Mouse (Mus musculus) liver (tissue): ENCODE measurements around the gene Pcgf3.

ENCODE experiments used
- DNase-seq: peaks from one replicate; pipeline ENCODE4 v3.0.0-alpha.2; 2020; ENCODE audit warnings: mixed read lengths

Gene Pcgf3

GRCm38 (mm10) chr5:108461082-108462065 lies at the start of gene Pcgf3:
Pcgf3 (plus strand) TSS chr5:108461232.
- peak; percentile 99 for DNase-seq

- DNase-seq, result no peak
These were observed 46.3 kb upstream of the Pcgf3 start for GRCm38 (mm10) chr5:108414711-108415110.

- DNase-seq, result no peak
These were observed 38.3 kb upstream of the Pcgf3 start for GRCm38 (mm10) chr5:108422741-108423140.

- DNase-seq, result no peak
These were observed 37.6 kb upstream of the Pcgf3 start for GRCm38 (mm10) chr5:108423427-108423826.

- peak; percentile 57 for DNase-seq
These were observed 33.8 kb upstream of the Pcgf3 start for GRCm38 (mm10) chr5:108427186-108427585.

GRCm38 (mm10) chr5:108431196-108431595 lies 29.8 kb upstream of the Pcgf3 start:
- DNase-seq, result no peak

- peak; percentile 93 for DNase-seq
These were observed 27.0 kb upstream of the Pcgf3 start, which contains the start of gene Atp5k for GRCm38 (mm10) chr5:108433804-108434587. Atp5k (minus strand) TSS chr5:108434448.

- no peak for DNase-seq
These were observed 24.9 kb upstream of the Pcgf3 start for GRCm38 (mm10) chr5:108436101-108436500.

GRCm38 (mm10) chr5:108446973-108447372 lies 14.1 kb upstream of the Pcgf3 start:
- no peak for DNase-seq

- DNase-seq, result no peak
These were observed 13.2 kb upstream of the Pcgf3 start for GRCm38 (mm10) chr5:108447857-108448256.

GRCm38 (mm10) chr5:108448785-108449668 lies 12.0 kb upstream of the Pcgf3 start, which contains the start of gene Mfsd7a:
Mfsd7a (minus strand) TSS chr5:108448891.
- DNase-seq, result peak; percentile 75

GRCm38 (mm10) chr5:108450837-108451540 lies 10.0 kb upstream of the Pcgf3 start:
- no peak for DNase-seq

- DNase-seq, result no peak
These were observed 9.4 kb upstream of the Pcgf3 start for GRCm38 (mm10) chr5:108451611-108452010.

GRCm38 (mm10) chr5:108452422-108452821 lies 8.6 kb upstream of the Pcgf3 start:
- no peak for DNase-seq

GRCm38 (mm10) chr5:108454094-108454493 lies 6.9 kb upstream of the Pcgf3 start:
- DNase-seq, result no peak

- no peak for DNase-seq
These were observed 2.3 kb upstream of the Pcgf3 start for GRCm38 (mm10) chr5:108458706-108459105.

GRCm38 (mm10) chr5:108460461-108460860 lies 571 bp upstream of the Pcgf3 start:
- no peak for DNase-seq

- peak; percentile 10 for DNase-seq
These were observed 1.4 kb downstream of the Pcgf3 start for GRCm38 (mm10) chr5:108462446-108462845.

GRCm38 (mm10) chr5:108465131-108465891 lies 4.3 kb downstream of the Pcgf3 start:
- DNase-seq, result peak; percentile 31

- no peak for DNase-seq
These were observed 5.6 kb downstream of the Pcgf3 start for GRCm38 (mm10) chr5:108466647-108467046.

- no peak for DNase-seq
These were observed 8.6 kb downstream of the Pcgf3 start for GRCm38 (mm10) chr5:108469617-108470016.
